Mouse (Mus musculus) MEL (cell line): ENCODE results near the gene Gm20708.

ENCODE experiments used
- CTCF ChIP-seq, 3 experiments: IDR thresholded peaks in 2 of 3; conservative IDR thresholded peaks in 1 of 3; 2 replicates each; pipeline ENCODE4 v1.5.1; 2011 to 2012; ENCODE audit warnings: low read length in 3 of 3, low read depth in 2 of 3, mild to moderate bottlenecking in 2 of 3, improper control_type of control experiment in 1 of 3, inconsistent platforms in 1 of 3, mixed read lengths in 1 of 3, moderate library complexity in 1 of 3; ENCODE audit not compliant: control insufficient read depth in 1 of 3, insufficient read depth in 1 of 3, poor library complexity in 1 of 3, severe bottlenecking in 1 of 3
- GATA1 ChIP-seq: IDR thresholded peaks from 2 replicates; pipeline ENCODE4 v1.6.1; 2011; ENCODE audit warnings: low read depth, low read length, improper control_type of control experiment
- POLR2A ChIP-seq, 2 experiments: IDR thresholded peaks; 2 replicates each; pipeline ENCODE4 v1.6.1; 2011 to 2012; ENCODE audit warnings: low read length in 2 of 2, mild to moderate bottlenecking in 2 of 2, control low read depth in 1 of 2, improper control_type of control experiment in 1 of 2, low read depth in 1 of 2, moderate library complexity in 1 of 2; ENCODE audit not compliant: control insufficient read depth in 1 of 2, insufficient read depth in 1 of 2, poor library complexity in 1 of 2

GRCm38 (mm10) chr11:117778031-117778430 lies 31.4 kb upstream of the Gm20708 start:
- no peak for TF ChIP-seq GATA1
- TF ChIP-seq POLR2A (IDR thresholded peaks at IDR 0.05; ENCODE audit: control insufficient read depth in 1 of 2, insufficient read depth in 1 of 2, low read depth in 1 of 2, low read length in 2 of 2, poor library complexity in 1 of 2), result no peak
- no peak for TF ChIP-seq CTCF (IDR thresholded peaks at IDR 0.05 in 2 of 3, conservative IDR thresholded peaks at IDR 0.05 in 1 of 3; ENCODE audit: control insufficient read depth in 1 of 3, insufficient read depth in 1 of 3, low read depth in 2 of 3, low read length in 3 of 3, poor library complexity in 1 of 3, severe bottlenecking in 1 of 3)
